Mouse (Mus musculus) CD8-positive naive resting alpha-beta T cell, adult 2 months (primary cell): ENCODE results near the gene Hoxb4.

Experiments used
- DNase-seq, 2 experiments: peaks; one replicate each; pipeline ENCODE4 v3.0.0; 2022; ENCODE audit warnings: low read depth in 2 of 2, low spot score in 2 of 2

Hoxb4 gene

GRCm38 (mm10) chr11:96317608-96318367 is at the start of gene Hoxb4:
Gene Hoxb4 (plus strand): TSS chr11:96318267.
- DNase-seq: no peak

GRCm38 (mm10) chr11:96269869-96270268 is 48.2 kb upstream of the Hoxb4 start:
- DNase-seq: no peak

- DNase-seq: peak in 1 of 2 experiments; percentile 49
These were observed 47.0 kb upstream of the Hoxb4 start, which contains the start of gene Hoxb9 for GRCm38 (mm10) chr11:96270996-96271540. Gene Hoxb9 (plus strand): TSS chr11:96271457.

DNA sequence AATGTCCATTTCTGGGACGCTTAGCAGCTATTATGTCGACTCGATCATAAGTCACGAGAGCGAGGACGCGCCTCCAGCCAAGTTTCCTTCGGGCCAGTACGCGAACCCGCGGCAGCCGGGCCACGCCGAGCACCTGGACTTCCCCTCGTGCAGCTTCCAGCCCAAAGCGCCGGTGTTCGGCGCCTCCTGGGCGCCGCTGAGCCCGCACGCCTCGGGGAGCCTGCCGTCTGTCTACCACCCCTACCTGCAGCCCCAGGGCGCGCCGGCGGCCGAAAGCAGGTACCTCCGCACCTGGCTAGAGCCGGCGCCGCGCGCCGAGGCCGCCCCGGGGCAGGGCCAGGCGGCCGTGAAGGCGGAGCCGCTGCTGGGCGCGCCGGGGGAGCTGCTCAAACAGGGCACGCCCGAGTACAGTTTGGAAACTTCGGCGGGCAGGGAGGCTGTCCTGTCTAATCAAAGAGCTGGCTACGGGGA is 46.5 kb upstream of the Hoxb4 start:
- DNase-seq: no peak

- no peak for DNase-seq
These were observed 45.8 kb upstream of the Hoxb4 start for GRCm38 (mm10) chr11:96272024-96272921.

DNA sequence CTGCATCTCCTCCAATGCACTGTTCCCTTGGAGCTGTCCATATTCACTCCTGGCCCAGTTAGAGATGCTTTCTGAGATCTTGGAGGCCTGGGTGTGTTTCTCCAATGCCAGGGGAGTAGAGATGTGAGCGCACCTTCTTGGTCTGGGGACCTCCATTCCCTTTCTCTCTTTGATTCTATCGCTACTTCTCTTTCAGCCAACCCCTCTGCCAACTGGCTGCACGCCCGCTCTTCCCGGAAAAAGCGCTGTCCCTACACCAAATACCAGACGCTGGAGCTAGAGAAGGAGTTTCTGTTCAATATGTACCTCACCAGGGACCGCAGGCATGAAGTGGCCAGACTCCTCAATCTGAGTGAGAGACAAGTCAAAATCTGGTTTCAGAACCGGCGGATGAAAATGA is 43.6 kb upstream of the Hoxb4 start:
- no peak for DNase-seq

GRCm38 (mm10) chr11:96275896-96276295 is 42.2 kb upstream of the Hoxb4 start:
- DNase-seq: no peak

DNA sequence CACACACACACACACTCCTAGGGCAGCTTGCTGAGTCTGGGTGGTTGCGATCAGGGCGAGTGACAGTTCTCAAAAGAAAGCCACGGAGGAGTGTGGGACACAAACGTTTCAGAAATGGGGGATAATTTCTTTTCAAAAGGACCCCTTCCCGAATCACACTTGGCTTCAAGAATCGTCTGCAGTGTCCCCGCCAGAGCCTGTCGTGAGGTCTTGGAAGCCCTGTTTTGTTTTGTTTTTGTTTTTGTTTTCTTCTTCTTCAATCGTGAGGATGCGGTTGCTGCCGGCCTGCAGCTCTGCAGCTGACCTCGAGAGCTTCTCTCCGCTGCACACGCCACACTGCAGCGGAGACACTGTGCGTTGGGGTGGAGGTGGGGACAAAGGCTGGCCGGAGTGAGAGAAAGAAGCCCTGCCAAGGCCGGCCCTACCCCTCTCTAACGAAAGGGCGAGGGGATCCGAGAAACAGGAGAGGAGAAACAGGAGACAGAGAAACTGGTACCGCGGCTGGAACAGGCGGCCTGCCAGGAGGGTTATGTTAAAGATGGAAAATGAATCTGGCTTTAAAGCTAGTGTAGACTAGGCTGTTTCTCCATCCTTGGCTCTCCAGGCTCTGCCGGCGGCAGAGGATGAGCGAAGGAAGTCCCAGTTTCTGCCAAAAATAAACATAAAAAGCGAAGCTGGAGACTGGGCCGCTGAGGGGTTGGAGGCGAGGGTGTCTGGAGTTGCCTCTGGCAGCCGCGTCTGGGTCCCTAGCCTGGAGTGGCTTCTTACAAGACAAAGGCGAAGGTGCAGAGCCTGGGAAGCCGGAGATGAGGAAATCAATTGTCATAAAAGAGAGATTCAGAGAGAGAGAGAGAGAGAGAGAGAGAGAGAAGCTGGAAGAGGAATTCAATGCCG is 40.7 kb upstream of the Hoxb4 start:
- DNase-seq: no peak

DNA sequence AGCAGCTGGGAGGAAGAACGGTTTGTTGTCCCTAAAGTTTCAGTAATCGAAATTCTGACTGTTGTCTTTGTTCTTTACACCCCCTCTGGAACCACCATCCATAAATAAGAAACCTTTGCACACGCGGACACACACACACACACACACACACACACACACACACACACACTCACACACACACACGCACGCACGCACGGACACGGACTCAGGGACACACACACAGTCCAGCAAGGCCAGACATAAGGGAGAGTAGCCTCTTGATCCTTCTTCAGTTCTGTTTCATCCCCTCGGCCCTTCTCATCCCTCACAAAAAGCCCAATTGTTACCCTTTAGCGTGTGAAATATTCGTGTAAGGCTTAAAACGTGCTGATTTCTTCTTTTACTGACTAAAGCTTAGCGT is 39.7 kb upstream of the Hoxb4 start:
- DNase-seq: no peak

GRCm38 (mm10) chr11:96278773-96279172 is 39.3 kb upstream of the Hoxb4 start:
- peak; percentile 80 to 85 for DNase-seq

DNA sequence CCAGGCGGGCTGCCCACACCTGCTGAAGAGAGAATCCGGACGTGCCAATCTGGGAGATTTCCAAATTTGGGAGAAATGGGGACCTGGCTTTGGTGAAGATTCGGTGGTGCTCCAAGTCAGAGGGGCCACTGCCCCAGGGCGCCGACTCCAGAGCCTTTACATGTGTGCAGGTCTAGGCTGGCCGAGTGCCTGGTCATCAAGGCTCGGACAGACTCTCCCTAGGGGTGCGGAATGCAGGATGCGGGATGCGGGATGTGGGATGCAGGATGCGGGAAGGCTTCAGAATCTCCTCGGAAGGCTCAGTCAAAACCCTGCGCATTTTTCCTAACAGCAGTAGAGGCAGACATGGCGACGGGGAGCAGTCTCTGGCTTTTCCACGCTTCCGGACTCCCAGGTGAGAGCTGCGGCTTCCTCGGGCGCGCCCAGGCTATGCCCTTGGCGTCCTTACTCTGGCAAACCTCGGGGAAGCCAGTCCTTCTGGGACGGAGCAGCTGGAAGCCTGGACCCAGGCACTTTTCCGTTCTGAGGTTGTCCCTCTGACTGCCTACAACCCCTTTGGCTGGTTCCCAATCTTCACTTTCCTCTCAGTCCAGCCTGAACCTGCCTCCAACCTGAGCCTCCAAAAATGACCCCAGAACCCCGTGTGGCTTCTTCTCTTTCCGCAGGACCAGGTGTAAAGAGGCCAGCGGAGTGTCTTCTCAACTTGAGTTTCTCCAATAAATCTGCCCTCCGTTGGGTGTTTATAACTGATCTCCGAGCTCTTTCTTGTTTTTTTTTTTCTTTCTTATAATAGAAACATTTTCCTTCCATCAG is 38.4 kb upstream of the Hoxb4 start:
- no peak for DNase-seq

GRCm38 (mm10) chr11:96280399-96281378 is 37.4 kb upstream of the Hoxb4 start:
- DNase-seq: no peak

GRCm38 (mm10) chr11:96281396-96281795 is 36.7 kb upstream of the Hoxb4 start:
- DNase-seq: no peak

GRCm38 (mm10) chr11:96281855-96282570 is 36.1 kb upstream of the Hoxb4 start, which contains the start of gene Hoxb8:
Gene Hoxb8 (plus strand): TSS chr11:96281905.
- no peak for DNase-seq

GRCm38 (mm10) chr11:96282795-96283430 is 35.2 kb upstream of the Hoxb4 start:
- DNase-seq: no peak

DNA sequence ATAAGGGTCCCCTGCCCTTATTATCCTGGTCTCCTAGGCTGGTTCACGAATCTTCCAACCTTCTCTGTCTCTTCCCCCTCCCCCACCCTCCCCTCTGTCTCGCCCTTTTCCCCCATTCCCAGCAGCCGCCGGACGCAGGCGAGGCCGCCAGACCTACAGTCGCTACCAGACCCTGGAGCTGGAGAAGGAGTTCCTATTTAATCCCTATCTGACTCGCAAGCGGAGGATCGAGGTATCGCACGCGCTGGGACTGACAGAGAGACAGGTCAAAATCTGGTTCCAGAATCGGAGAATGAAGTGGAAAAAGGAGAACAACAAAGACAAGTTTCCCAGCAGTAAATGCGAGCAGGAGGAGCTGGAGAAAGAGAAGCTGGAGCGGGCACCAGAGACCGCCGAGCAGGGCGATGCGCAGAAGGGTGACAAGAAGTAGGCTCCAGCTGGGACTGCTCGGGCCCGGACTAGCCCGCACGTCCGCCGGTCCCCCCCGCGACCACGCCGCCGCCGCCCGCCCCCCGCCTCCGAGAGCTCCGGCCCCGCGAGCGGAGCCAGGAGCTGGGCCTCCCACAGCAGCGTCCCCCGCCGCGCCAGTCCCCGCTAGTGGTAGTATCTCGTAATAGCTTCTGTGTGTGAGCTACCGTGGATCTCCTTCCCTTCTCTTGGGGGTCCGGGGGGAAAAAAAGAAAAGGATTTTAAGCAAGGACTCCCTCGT is 33.9 kb upstream of the Hoxb4 start:
- DNase-seq: peak in 1 of 2 experiments; percentile 44
